Mouse (Mus musculus): Measurements from ENCODE around the gene Mynn. TPM values are rescaled to one million over a fixed set of nuclear protein-coding genes. Genes with fewer than 3 reads are reported as not detected.

The Mynn gene
- total RNA-seq, 2 experiments from 2014 or later: 13.6 to 14.7 TPM

- DNase-seq (ENCODE audit: low spot score in 2 of 2): no peak
Observed at GRCm38 (mm10) chr3:30644207-30644606, 42.3 kb downstream of the Mynn start, which contains the start of gene Lrriq4. Gene Lrriq4 (plus strand): TSS chr3:30644507.

GRCm38 (mm10) chr3:30646761-30647160 lies 44.9 kb downstream of the Mynn start:
- no peak for DNase-seq (ENCODE audit: low spot score in 2 of 2)

DNA sequence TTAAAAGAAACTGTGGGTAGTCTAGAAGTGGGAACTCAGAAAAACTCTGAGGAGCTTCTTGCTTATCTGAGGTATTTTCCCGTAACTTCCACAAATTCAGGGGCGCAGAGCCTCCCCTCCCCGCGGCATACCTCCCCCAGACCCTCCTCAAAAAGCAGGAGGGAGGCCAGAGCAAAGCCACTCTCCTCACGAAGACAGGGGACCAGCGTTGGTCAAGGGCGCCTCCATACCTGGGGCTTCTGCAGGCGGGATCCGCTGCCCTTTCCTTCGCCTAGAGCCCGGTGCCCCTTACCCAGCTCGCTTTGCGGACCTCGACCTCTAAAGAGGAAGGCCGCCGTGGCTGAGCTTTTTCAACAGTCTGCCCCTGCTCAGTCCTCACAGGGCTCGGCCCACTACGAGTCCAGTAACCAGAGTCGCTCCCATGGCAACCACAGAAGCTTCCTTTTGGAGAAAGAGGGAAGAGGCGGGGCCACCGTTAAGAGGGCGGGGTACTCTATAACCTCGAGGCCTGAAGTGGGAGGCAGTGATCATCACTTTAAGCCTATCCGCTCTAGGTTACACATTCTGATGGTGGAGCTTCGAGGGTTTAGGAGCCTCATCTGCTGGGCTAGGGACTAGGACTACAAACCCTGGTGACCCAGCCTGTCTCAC lies 45.7 kb downstream of the Mynn start, which contains the start of gene Lrrc34:
Gene Lrrc34, minus strand, starts transcription at position 430 of the 651 bp plus-strand sequence.
- peak; percentile 17 to 37 for DNase-seq (ENCODE audit: low spot score in 2 of 2)

GRCm38 (mm10) chr3:30648466-30648865 lies 46.6 kb downstream of the Mynn start:
- DNase-seq (ENCODE audit: low spot score in 2 of 2): no peak

DNA sequence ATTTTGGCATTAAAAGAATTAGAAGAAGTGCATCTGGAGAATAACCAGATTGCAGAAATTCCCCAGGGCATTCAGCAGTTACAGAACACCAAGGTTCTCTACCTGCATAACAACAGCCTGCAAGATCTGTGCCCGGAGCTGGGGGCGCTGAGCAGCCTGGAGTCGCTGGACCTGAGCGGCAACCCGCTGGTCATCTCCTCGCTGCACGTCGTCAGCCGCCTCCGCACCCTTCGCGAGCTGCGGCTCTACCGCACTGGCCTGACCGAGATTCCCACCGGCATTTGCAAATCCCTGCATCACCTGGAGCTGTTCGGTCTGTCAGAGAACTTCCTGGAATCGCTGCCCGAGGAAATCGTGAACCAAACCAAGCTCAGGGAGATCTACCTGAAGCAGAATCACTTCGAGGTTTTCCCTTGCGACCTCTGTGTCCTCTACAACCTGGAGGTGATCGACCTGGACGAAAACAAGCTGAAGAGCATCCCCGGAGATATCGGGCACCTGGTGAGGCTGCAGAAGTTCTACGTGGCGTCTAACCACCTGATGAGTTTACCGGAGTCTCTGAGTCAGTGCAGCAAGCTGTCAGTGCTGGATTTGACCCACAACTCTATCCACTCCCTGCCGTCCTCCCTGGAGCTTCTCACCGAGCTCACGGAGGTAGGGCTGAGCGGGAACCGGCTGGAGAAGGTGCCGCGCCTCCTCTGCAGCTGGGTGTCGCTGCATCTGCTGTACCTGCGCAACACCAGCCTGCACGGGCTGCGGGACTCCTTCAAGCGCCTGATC lies 48.4 kb downstream of the Mynn start:
- peak in 1 of 2 experiments; percentile 14 for DNase-seq (ENCODE audit: low spot score in 2 of 2)

GRCm38 (mm10) chr3:30655937-30656336 lies 54.1 kb downstream of the Mynn start:
- no peak for DNase-seq (ENCODE audit: low spot score in 2 of 2)

GRCm38 (mm10) chr3:30658486-30658885 lies 56.6 kb downstream of the Mynn start:
- no peak for DNase-seq (ENCODE audit: low spot score in 2 of 2)

Other genes with a start within 250 kb of the Mynn start
- 1 to 10 TPM; 6.5 to 6.8 TPM for gene Mecom, start 54.1 kb upstream of the Mynn start, total RNA-seq (2021)
- gene Actrt3, start 2.1 kb upstream of the Mynn start, total RNA-seq (2021): 1 to 10 TPM; 1.7 TPM
- not detected for gene Lrriq4, start 42.4 kb downstream of the Mynn start, total RNA-seq (2021)
- gene Lrrc34, start 45.8 kb downstream of the Mynn start, total RNA-seq (2021): under 1 TPM; 0.18 to 0.55 TPM
- not detected for gene Lrrc31, start 97.8 kb downstream of the Mynn start, total RNA-seq (2021)
- gene Samd7, start 144.2 kb downstream of the Mynn start, total RNA-seq (2021): under 1 TPM in 1 of 2 experiments, not detected in 1; 0.13 TPM
- 10 to 100 TPM; 88.0 to 92.5 TPM for gene Sec62, start 190.8 kb downstream of the Mynn start, total RNA-seq (2021)

All from layer of hippocampus, postnatal 10 days (tissue).